Mouse (Mus musculus): ENCODE results near the gene Ankrd24.

DNA sequence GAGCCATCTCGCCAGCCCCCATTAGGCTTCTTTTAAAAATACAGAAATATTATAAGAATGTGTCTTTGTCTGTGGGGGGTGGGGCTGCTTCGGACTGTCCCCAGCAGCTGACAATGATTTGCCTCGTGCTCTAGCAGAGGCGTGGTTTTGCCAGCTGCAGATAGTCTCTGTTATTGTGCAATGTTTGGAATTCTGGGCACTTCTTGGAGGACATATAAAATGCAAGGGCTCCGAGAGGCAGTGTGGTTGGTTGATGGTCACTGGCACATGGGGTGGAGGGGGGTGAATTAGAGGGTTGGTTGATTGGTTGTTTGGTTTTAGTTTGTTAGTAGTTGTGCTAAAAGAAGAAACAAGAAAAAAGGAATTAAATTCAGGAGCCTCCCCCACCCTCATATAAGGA lies 8.4 kb upstream of the Ankrd24 start:
- TF ChIP-seq SRF (IDR thresholded peaks at IDR 0.05; ENCODE audit: control insufficient read depth, insufficient read length, low read depth) (no peak), POLR2A (IDR thresholded peaks at IDR 0.05; ENCODE audit: insufficient read length, low read depth) (no peak), MAX (IDR thresholded peaks at IDR 0.05; ENCODE audit: low read depth) (no peak)
